Mouse (Mus musculus) activated CD4-positive, CD25-positive, alpha-beta regulatory T cell, adult 9 weeks (primary cell): ENCODE results near the gene C1galt1c1. TPM values are rescaled to one million over a fixed set of nuclear protein-coding genes. Genes with fewer than 3 reads are reported as not detected.

Experiments
- polyA plus RNA-seq: library from polyadenylated mRNA; unstranded; fragments of 100-300 nt; shearing (Covaris generic); gene quantifications from one replicate; pipeline ENCODE4 v1.2.1, GENCODE M21; 2017

C1galt1c1 gene
- 24.6 TPM for polyA plus RNA-seq

DNA sequence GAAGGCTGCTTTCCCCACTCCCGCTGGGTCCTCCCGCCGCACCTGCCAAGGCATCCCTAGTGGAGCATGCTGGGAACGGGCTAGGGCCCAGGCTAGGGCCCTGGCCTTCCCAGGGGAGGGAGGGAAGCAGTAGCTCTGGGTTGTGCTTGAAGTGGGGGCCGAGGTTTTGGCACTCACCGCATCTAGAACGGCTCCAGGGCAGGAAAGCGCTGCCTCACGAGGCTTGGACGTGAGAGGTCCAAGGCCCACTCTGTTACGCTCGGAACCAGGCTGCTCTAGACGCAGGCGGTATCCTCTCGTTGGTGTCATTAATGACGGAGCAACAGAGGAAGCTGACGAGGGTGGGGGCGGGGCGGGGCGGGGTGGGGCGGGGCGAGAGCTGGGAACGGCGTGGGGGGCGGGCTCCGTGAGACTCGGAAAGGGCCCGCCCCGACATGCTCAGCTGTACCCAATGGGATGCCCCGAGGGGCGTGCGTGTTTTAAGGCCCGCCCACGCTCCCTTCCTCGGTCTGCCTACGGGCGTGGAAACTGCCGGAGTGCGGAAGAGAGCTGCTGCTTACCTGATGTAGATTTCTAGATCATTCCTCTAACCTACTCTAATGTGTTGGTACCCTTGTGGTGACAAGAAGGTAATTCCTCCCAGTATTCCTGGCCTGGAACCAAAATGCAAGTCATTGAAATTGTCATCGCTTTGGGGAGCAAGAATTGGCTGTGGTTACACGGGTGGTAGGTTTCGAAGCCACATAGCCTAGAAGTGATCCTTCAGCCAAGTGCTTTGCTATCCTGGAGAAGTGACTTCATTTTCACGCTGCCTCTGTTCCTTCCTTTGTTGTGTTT is at the start of gene C1galt1c1:
Gene C1galt1c1 (minus strand): TSS at position 287 of the 837 bp plus-strand sequence.

GRCm38 (mm10) chrX:38600177-38600994 is 34.5 kb downstream of the C1galt1c1 start, which contains the start of gene Mcts1:
TSS of gene Mcts1 (plus strand) at chrX:38600578.

Other genes starting within 250 kb of the C1galt1c1 start
- gene Lamp2, start 178.6 kb downstream of the C1galt1c1 start, polyA plus RNA-seq = 71.7 TPM
- 43.4 TPM for gene Cul4b, start 58.9 kb downstream of the C1galt1c1 start, polyA plus RNA-seq
- gene Mcts1, start 34.5 kb downstream of the C1galt1c1 start, polyA plus RNA-seq = 153 TPM
- not detected for gene 6030498E09Rik, start 137.6 kb upstream of the C1galt1c1 start, polyA plus RNA-seq